10 mouse cellular contexts compared by ENCODE assay signal in the genomic region with DNA sequence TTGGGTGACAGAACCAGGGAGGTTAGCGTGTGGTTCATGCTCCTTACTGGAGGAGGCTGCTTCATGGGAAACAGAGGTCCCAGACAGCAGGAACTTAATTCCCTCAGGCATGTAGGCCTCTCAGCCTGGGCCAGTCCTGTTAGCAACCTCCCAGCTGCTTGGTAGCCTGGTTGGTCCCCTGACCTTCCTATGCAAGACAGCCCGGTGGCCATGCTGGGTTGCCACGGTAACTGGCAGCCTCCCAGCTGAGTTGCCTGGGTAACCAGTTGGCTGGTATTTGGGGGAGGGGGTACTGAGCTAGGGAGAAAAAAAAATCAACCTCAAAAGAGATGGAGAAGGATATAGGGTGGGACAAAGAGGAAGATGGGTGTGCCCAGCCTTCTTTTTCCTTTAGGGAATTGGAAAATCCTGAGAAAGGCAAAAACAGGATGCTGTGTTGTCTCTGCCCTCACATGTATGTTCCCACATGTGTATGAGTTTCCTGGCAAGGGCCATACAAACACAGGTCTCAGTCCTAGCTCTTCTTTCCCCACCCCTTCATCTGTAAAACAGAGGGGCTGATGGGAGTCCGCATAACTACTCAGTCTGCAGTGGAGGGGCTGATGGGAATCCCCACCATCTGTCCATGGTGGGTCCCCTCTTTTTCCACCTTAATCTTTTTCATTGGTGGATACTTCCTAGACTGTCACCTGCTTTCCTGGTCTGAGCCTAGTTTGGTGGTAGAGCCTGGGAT. TPM values are rescaled to one million over a fixed set of nuclear protein-coding genes. Genes with fewer than 3 reads are reported as not detected.
DNase-seq lines count a peak whose midpoint lies in the region; ATAC-seq lines count a peak whose summit lies in the region.
"Had no signal": no experiment of that assay in that cellular context is flagged by ENCODE, and none has a peak within 500 bp of the region (broad histone marks: within the 10 kb centered on the region; RNA-seq: fewer than 3 reads in every experiment).

No protein-coding gene starts in this region.

- 5% methylated on average over 4 of the region's 4 CpGs for WGBS in hindbrain, embryonic 11.5 days
- 10% methylated on average over 4 of the region's 4 CpGs for WGBS in neural tube, embryonic 11.5 days

- no peak overlapping the region for H3K4me3 ChIP-seq in hindbrain, embryonic 11.5 days (ENCODE audit: low read depth, low read length)
- no peak overlapping the region for H3K4me3 ChIP-seq in neural tube, embryonic 11.5 days (ENCODE audit: low read depth, low read length)
- H3K4me3 ChIP-seq: embryonic facial prominence, embryonic 15.5 days had no signal

- peak; percentile 63 to 70 for DNase-seq in layer of hippocampus, postnatal 10 days (ENCODE audit: low spot score in 2 of 2)
- DNase-seq in layer of hippocampus, adult 8-10 months (ENCODE audit: low spot score in 2 of 2), result no peak
- DNase-seq in embryo, embryonic 11 days, result peak; percentile 92
- peak; percentile 92 for DNase-seq in hindbrain, embryonic 11.5 days (ENCODE audit: low spot score)
- peak; percentile 91 for DNase-seq in neural tube, embryonic 11.5 days (ENCODE audit: low spot score)
- no peak for DNase-seq in thymus, postnatal 0 days (ENCODE audit: low spot score)
- no peak for DNase-seq in spleen, adult 12 weeks (ENCODE audit: low spot score)
- DNase-seq in urinary bladder, postnatal 36 days (ENCODE audit: low spot score in 2 of 2), result no peak

- H3K4me1 ChIP-seq in hindbrain, embryonic 11.5 days (replicated peaks; ENCODE audit: control insufficient read depth, insufficient read depth, low read length), result peaks cover 23% of the 10 kb centered on the region
- peaks cover 28% of the 10 kb centered on the region for H3K4me1 ChIP-seq in neural tube, embryonic 11.5 days (ENCODE audit: control insufficient read depth, insufficient read depth, low read length)

- peak overlapping the region; percentile 8; the same call in 1 of the 2 replicates for H3K4me2 ChIP-seq in hindbrain, embryonic 11.5 days (replicated peaks; ENCODE audit: low read depth, low read length)
- peak overlapping the region; percentile 24 for H3K4me2 ChIP-seq in neural tube, embryonic 11.5 days (ENCODE audit: low read depth)
- H3K4me2 ChIP-seq: embryonic facial prominence, embryonic 15.5 days had no signal

- no peaks in the 10 kb centered on the region for H3K9me3 ChIP-seq in hindbrain, embryonic 11.5 days (ENCODE audit: control insufficient read depth, low read length)
- H3K9me3 ChIP-seq in neural tube, embryonic 11.5 days (ENCODE audit: control insufficient read depth, low read length), result no peaks in the 10 kb centered on the region
- H3K9me3 ChIP-seq: embryonic facial prominence, embryonic 15.5 days had no signal

- no peaks in the 10 kb centered on the region for H3K27me3 ChIP-seq in hindbrain, embryonic 11.5 days (ENCODE audit: control insufficient read depth, insufficient read depth, low read length)
- H3K27me3 ChIP-seq in neural tube, embryonic 11.5 days (ENCODE audit: control insufficient read depth, insufficient read depth, low read length), result no peaks in the 10 kb centered on the region

- ATAC-seq in hindbrain, embryonic 11.5 days (ENCODE audit: low FRiP score), result peak; percentile 92
- peak; percentile 90 for ATAC-seq in neural tube, embryonic 11.5 days (ENCODE audit: insufficient read depth, low FRiP score, low TSS enrichment)

- H3K27ac ChIP-seq in hindbrain, embryonic 11.5 days (ENCODE audit: low read depth, low read length), result peak overlapping the region; percentile 90
- peak overlapping the region; percentile 78 for H3K27ac ChIP-seq in neural tube, embryonic 11.5 days (ENCODE audit: low read depth, low read length)
- H3K27ac ChIP-seq: embryonic facial prominence, embryonic 15.5 days; kidney, postnatal 0 days had no signal

- no peak overlapping the region for H3K9ac ChIP-seq in hindbrain, embryonic 11.5 days (ENCODE audit: low read depth, low read length)
- no peak overlapping the region for H3K9ac ChIP-seq in neural tube, embryonic 11.5 days (ENCODE audit: low read length)
- H3K9ac ChIP-seq: embryonic facial prominence, embryonic 15.5 days had no signal

- H3K36me3 ChIP-seq in hindbrain, embryonic 11.5 days (ENCODE audit: control insufficient read depth, insufficient read depth, low read length), result peaks cover 4% of the 10 kb centered on the region; the same call in 1 of the 2 replicates
- H3K36me3 ChIP-seq in neural tube, embryonic 11.5 days (ENCODE audit: control insufficient read depth, insufficient read depth, low read length), result no peaks in the 10 kb centered on the region
- H3K36me3 ChIP-seq: embryonic facial prominence, embryonic 15.5 days had no signal

RNA-seq across cellular contexts. Expression of gene Plekha6, which starts 24.1 kb away (rescaled TPM):
- total RNA-seq in layer of hippocampus, postnatal 10 days (2021), result 10 to 100 TPM; 54.8 to 65.7 TPM
- total RNA-seq in layer of hippocampus, adult 8-10 months (2022), result 10 to 100 TPM; 61.6 to 69.8 (median 62.7) TPM
- polyA plus RNA-seq in hindbrain, embryonic 11.5 days (2014; fragmentation: Nextera tagmentation; extraction: Ambion mirVana), result 14.6 and 22.1 TPM in 2 replicates
- polyA plus RNA-seq in neural tube, embryonic 11.5 days (2014; fragmentation: Nextera tagmentation; extraction: Ambion mirVana), result 12.5 and 15.2 TPM in 2 replicates
- 0.28 and 0.44 TPM in 2 replicates for polyA plus RNA-seq in thymus, postnatal 0 days (2015; fragmentation: Nextera tagmentation; extraction: Ambion mirVana)

RNA-seq across cellular contexts. Expression of gene Ppp1r15b, which starts 57.2 kb away (rescaled TPM):
- total RNA-seq in layer of hippocampus, postnatal 10 days (2021), result 10 to 100 TPM; 44.5 to 45.0 TPM
- 10 to 100 TPM; 39.6 to 47.7 (median 43.0) TPM for total RNA-seq in layer of hippocampus, adult 8-10 months (2022)
- 37.8 and 48.7 TPM in 2 replicates for polyA plus RNA-seq in hindbrain, embryonic 11.5 days (2014; fragmentation: Nextera tagmentation; extraction: Ambion mirVana)
- polyA plus RNA-seq in neural tube, embryonic 11.5 days (2014; fragmentation: Nextera tagmentation; extraction: Ambion mirVana), result 55.3 and 57.6 TPM in 2 replicates
- 32.4 and 34.2 TPM in 2 replicates for polyA plus RNA-seq in thymus, postnatal 0 days (2015; fragmentation: Nextera tagmentation; extraction: Ambion mirVana)

Comparison
In these comparisons a context has a peak if more than half of its experiments do, and no peak if none do; other contexts are left out.
1. DNase-seq: peak in layer of hippocampus, postnatal 10 days (2 of 2), embryo, embryonic 11 days (single experiment), hindbrain, embryonic 11.5 days (single experiment) and neural tube, embryonic 11.5 days (single experiment); none in layer of hippocampus, adult 8-10 months (0 of 2), thymus, postnatal 0 days (single experiment), spleen, adult 12 weeks (single experiment) and urinary bladder, postnatal 36 days (0 of 2).